Mouse (Mus musculus): Measurements from ENCODE around the gene Olfr1417. TPM values are rescaled to one million over a fixed set of nuclear protein-coding genes. Genes with fewer than 3 reads are reported as not detected.
"Not testable (repeated sequence)": the region's sequence is repeated elsewhere in the genome, so short reads cannot be mapped to it uniquely, and the experiment has no call there.

Olfr1417 gene
- polyA plus RNA-seq (2015; fragmentation: Nextera tagmentation; extraction: Ambion mirVana) = not detected in 2 replicates

GRCm38 (mm10) chr19:11839119-11839518 is at the start of gene Olfr1417:
Olfr1417 (minus strand) TSS chr19:11839219.
- WGBS (ENCODE audit: insufficient replicate concordance) = 60% methylated on average over 4 of the region's 4 CpGs

GRCm38 (mm10) chr19:11886265-11886664 is 47.2 kb upstream of the Olfr1417 start, which contains the start of gene Olfr1420:
Olfr1420 (plus strand) TSS chr19:11886565.
- Histone ChIP-seq H3K36me3 (replicated peaks) (no peaks in the 10 kb centered on the region), H3K4me2 (no peak within 1 kb of the TSS), H3K4me3 (replicated peaks) (no peak within 1 kb of the TSS), H3K27ac (replicated peaks) (no peak within 1 kb of the TSS), H3K4me1 (replicated peaks) (no peaks in the 10 kb centered on the region), H3K27me3 (0 out of 2 replicates have a peak, but pooled peaks cover 4% of the 10 kb centered on the region), H3K9me3 (replicated peaks) (no peaks in the 10 kb centered on the region), H3K9ac (no peak within 1 kb of the TSS)
- no peak for ATAC-seq (ENCODE audit: insufficient read depth)
- WGBS (ENCODE audit: insufficient replicate concordance) = 13% methylated on average over 1 of the region's 1 CpGs

More at GRCm38 (mm10) chr19:11839119-11839518, at the start of gene Olfr1417:
- Histone ChIP-seq H3K27me3 (no peaks in the 10 kb centered on the region), H3K27ac (replicated peaks) (no peak within 1 kb of the TSS), H3K36me3 (replicated peaks) (no peaks in the 10 kb centered on the region), H3K4me2 (no peak within 1 kb of the TSS), H3K4me1 (replicated peaks) (no peaks in the 10 kb centered on the region), H3K9me3 (replicated peaks) (no peaks in the 10 kb centered on the region), H3K9ac (no peak within 1 kb of the TSS), H3K4me3 (replicated peaks) (no peak within 1 kb of the TSS)
- no peak for ATAC-seq (ENCODE audit: insufficient read depth)

GRCm38 (mm10) chr19:11878404-11878803 is 39.4 kb upstream of the Olfr1417 start:
- not testable (repeated sequence) for H3K4me3 ChIP-seq (replicated peaks); H3K9me3 ChIP-seq (replicated peaks); H3K36me3 ChIP-seq (replicated peaks); H3K4me2 ChIP-seq; H3K4me1 ChIP-seq (replicated peaks); ATAC-seq (ENCODE audit: insufficient read depth); H3K27ac ChIP-seq (replicated peaks); H3K27me3 ChIP-seq; H3K9ac ChIP-seq
- WGBS (ENCODE audit: insufficient replicate concordance) = 52% methylated on average over 22 of the region's 22 CpGs

GRCm38 (mm10) chr19:11875006-11875405 is 36.0 kb upstream of the Olfr1417 start, which contains the start of gene Olfr1419:
Olfr1419 (minus strand) TSS chr19:11875106.
- H3K27me3 ChIP-seq = no peaks in the 10 kb centered on the region
- no peak for ATAC-seq (ENCODE audit: insufficient read depth)
- WGBS (ENCODE audit: insufficient replicate concordance) = 25% methylated on average over 1 of the region's 1 CpGs
- H3K36me3 ChIP-seq (replicated peaks) = no peaks in the 10 kb centered on the region
- H3K9ac ChIP-seq = no peak within 1 kb of the TSS
- H3K27ac ChIP-seq (replicated peaks) = no peak within 1 kb of the TSS
- no peak within 1 kb of the TSS for H3K4me2 ChIP-seq
- H3K4me3 ChIP-seq (replicated peaks) = no peak within 1 kb of the TSS
- H3K4me1 ChIP-seq (replicated peaks) = no peaks in the 10 kb centered on the region
- no peaks in the 10 kb centered on the region for H3K9me3 ChIP-seq (replicated peaks)

GRCm38 (mm10) chr19:11867837-11868236 is 28.8 kb upstream of the Olfr1417 start:
- no peak overlapping the region for H3K27ac ChIP-seq (replicated peaks)
- no peaks in the 10 kb centered on the region for H3K36me3 ChIP-seq (replicated peaks)
- no peak overlapping the region for H3K4me2 ChIP-seq
- H3K27me3 ChIP-seq = no peaks in the 10 kb centered on the region
- WGBS (ENCODE audit: insufficient replicate concordance) = 66% methylated on average over 2 of the region's 2 CpGs
- no peak overlapping the region for H3K4me3 ChIP-seq (replicated peaks)
- no peaks in the 10 kb centered on the region for H3K4me1 ChIP-seq (replicated peaks)
- no peak for ATAC-seq (ENCODE audit: insufficient read depth)
- H3K9ac ChIP-seq = no peak overlapping the region
- H3K9me3 ChIP-seq (replicated peaks) = no peaks in the 10 kb centered on the region

- H3K9ac ChIP-seq = no peak within 1 kb of the TSS
- H3K27ac ChIP-seq (replicated peaks) = no peak within 1 kb of the TSS
- H3K4me3 ChIP-seq (replicated peaks) = no peak within 1 kb of the TSS
- no peak within 1 kb of the TSS for H3K4me2 ChIP-seq
- no peaks in the 10 kb centered on the region for H3K9me3 ChIP-seq (replicated peaks)
- ATAC-seq (ENCODE audit: insufficient read depth) = no peak
- 79% methylated on average over 1 of the region's 1 CpGs for WGBS (ENCODE audit: insufficient replicate concordance)
- H3K27me3 ChIP-seq = no peaks in the 10 kb centered on the region
- no peaks in the 10 kb centered on the region for H3K36me3 ChIP-seq (replicated peaks)
- H3K4me1 ChIP-seq (replicated peaks) = no peaks in the 10 kb centered on the region
Measured at GRCm38 (mm10) chr19:11860966-11861365, 21.9 kb upstream of the Olfr1417 start, which contains the start of gene Olfr1418. Olfr1418 (minus strand) TSS chr19:11861066.

- H3K36me3 ChIP-seq (replicated peaks) = no peaks in the 10 kb centered on the region
- H3K9me3 ChIP-seq (replicated peaks) = no peaks in the 10 kb centered on the region
- WGBS (ENCODE audit: insufficient replicate concordance) = 49% methylated on average over 6 of the region's 6 CpGs
- no peaks in the 10 kb centered on the region for H3K4me1 ChIP-seq (replicated peaks)
- ATAC-seq (ENCODE audit: insufficient read depth) = no peak
- H3K27me3 ChIP-seq = no peaks in the 10 kb centered on the region
- H3K9ac ChIP-seq = no peak overlapping the region
- no peak overlapping the region for H3K4me3 ChIP-seq (replicated peaks)
- no peak overlapping the region for H3K27ac ChIP-seq (replicated peaks)
- H3K4me2 ChIP-seq = no peak overlapping the region
Measured at GRCm38 (mm10) chr19:11856506-11856905, 17.5 kb upstream of the Olfr1417 start.

GRCm38 (mm10) chr19:11854821-11855220 is 15.8 kb upstream of the Olfr1417 start:
- Histone ChIP-seq H3K4me2 (no peak overlapping the region), H3K27ac (replicated peaks) (no peak overlapping the region), H3K36me3 (replicated peaks) (no peaks in the 10 kb centered on the region), H3K9ac (no peak overlapping the region), H3K9me3 (replicated peaks) (no peaks in the 10 kb centered on the region), H3K4me3 (replicated peaks) (no peak overlapping the region), H3K4me1 (replicated peaks) (no peaks in the 10 kb centered on the region), H3K27me3 (no peaks in the 10 kb centered on the region)
- no peak for ATAC-seq (ENCODE audit: insufficient read depth)
- WGBS (ENCODE audit: insufficient replicate concordance) = 69% methylated on average over 2 of the region's 2 CpGs

- WGBS (ENCODE audit: insufficient replicate concordance) = 22% methylated on average over 4 of the region's 4 CpGs
- no peaks in the 10 kb centered on the region for H3K27me3 ChIP-seq
- H3K4me2 ChIP-seq = no peak overlapping the region
- H3K27ac ChIP-seq (replicated peaks) = no peak overlapping the region
- no peaks in the 10 kb centered on the region for H3K9me3 ChIP-seq (replicated peaks)
- no peaks in the 10 kb centered on the region for H3K4me1 ChIP-seq (replicated peaks)
- no peaks in the 10 kb centered on the region for H3K36me3 ChIP-seq (replicated peaks)
- ATAC-seq (ENCODE audit: insufficient read depth) = no peak
- no peak overlapping the region for H3K9ac ChIP-seq
- H3K4me3 ChIP-seq (replicated peaks) = no peak overlapping the region
Measured at GRCm38 (mm10) chr19:11852652-11853051, 13.6 kb upstream of the Olfr1417 start.

- WGBS (ENCODE audit: insufficient replicate concordance) = 42% methylated on average over 4 of the region's 4 CpGs
- H3K27me3 ChIP-seq = no peaks in the 10 kb centered on the region
- H3K4me3 ChIP-seq (replicated peaks) = no peak overlapping the region
- no peak overlapping the region for H3K27ac ChIP-seq (replicated peaks)
- no peak overlapping the region for H3K9ac ChIP-seq
- no peaks in the 10 kb centered on the region for H3K4me1 ChIP-seq (replicated peaks)
- ATAC-seq (ENCODE audit: insufficient read depth) = no peak
- H3K4me2 ChIP-seq = no peak overlapping the region
- no peaks in the 10 kb centered on the region for H3K36me3 ChIP-seq (replicated peaks)
- no peaks in the 10 kb centered on the region for H3K9me3 ChIP-seq (replicated peaks)
Measured at GRCm38 (mm10) chr19:11846333-11846732, 7.3 kb upstream of the Olfr1417 start.

- 44% methylated on average over 4 of the region's 4 CpGs for WGBS (ENCODE audit: insufficient replicate concordance)
- H3K4me2 ChIP-seq = no peak overlapping the region
- ATAC-seq (ENCODE audit: insufficient read depth) = no peak
Measured at GRCm38 (mm10) chr19:11823346-11824065, 15.5 kb downstream of the Olfr1417 start.

More at GRCm38 (mm10) chr19:11823346-11824065, 15.5 kb downstream of the Olfr1417 start:
- Histone ChIP-seq H3K27me3 (peaks cover 22% of the 10 kb centered on the region), H3K36me3 (replicated peaks) (no peaks in the 10 kb centered on the region), H3K4me3 (replicated peaks) (no peak overlapping the region), H3K9ac (no peak overlapping the region), H3K4me1 (replicated peaks) (peaks cover 10% of the 10 kb centered on the region), H3K9me3 (replicated peaks) (no peaks in the 10 kb centered on the region), H3K27ac (replicated peaks) (no peak overlapping the region)

All from liver, embryonic 15.5 days (tissue).